Mouse (Mus musculus) 3T3-L1 (cell line): ENCODE measurements around the gene Pnpla6.

Experiments
- DNase-seq: peaks from one replicate; pipeline ENCODE4 v3.0.0-alpha.2; 2015; ENCODE audit warnings: low read depth, low spot score

Pnpla6 gene

GRCm38 (mm10) chr8:3507979-3508754 is 7.0 kb upstream of the Pnpla6 start:
- DNase-seq = no peak

GRCm38 (mm10) chr8:3514681-3515247 is 420 bp upstream of the Pnpla6 start:
- no peak for DNase-seq

GRCm38 (mm10) chr8:3515771-3516417 is 710 bp downstream of the Pnpla6 start:
- DNase-seq = peak; percentile 95

- DNase-seq = peak; percentile 97
These were observed 1.4 kb downstream of the Pnpla6 start for GRCm38 (mm10) chr8:3516450-3517116.

GRCm38 (mm10) chr8:3517117-3517495 is 1.9 kb downstream of the Pnpla6 start:
- peak; percentile 26 for DNase-seq

- no peak for DNase-seq
These were observed 7.0 kb downstream of the Pnpla6 start for GRCm38 (mm10) chr8:3522007-3522697.

GRCm38 (mm10) chr8:3530816-3531215 is 15.6 kb downstream of the Pnpla6 start:
- no peak for DNase-seq

- DNase-seq = no peak
These were observed 16.8 kb downstream of the Pnpla6 start for GRCm38 (mm10) chr8:3531936-3532335.

- peak; percentile 25 for DNase-seq
These were observed 21.1 kb downstream of the Pnpla6 start for GRCm38 (mm10) chr8:3536053-3536841.

- no peak for DNase-seq
These were observed 21.8 kb downstream of the Pnpla6 start for GRCm38 (mm10) chr8:3536940-3537339.

- DNase-seq = no peak
These were observed 22.5 kb downstream of the Pnpla6 start for GRCm38 (mm10) chr8:3537666-3538065.

GRCm38 (mm10) chr8:3539146-3539545 is 24.0 kb downstream of the Pnpla6 start:
- no peak for DNase-seq

GRCm38 (mm10) chr8:3540076-3540475 is 24.9 kb downstream of the Pnpla6 start:
- no peak for DNase-seq

- DNase-seq = no peak
These were observed 31.3 kb downstream of the Pnpla6 start for GRCm38 (mm10) chr8:3546511-3546910.

GRCm38 (mm10) chr8:3552240-3552639 is 37.1 kb downstream of the Pnpla6 start:
- no peak for DNase-seq

- DNase-seq = no peak
These were observed 40.9 kb downstream of the Pnpla6 start for GRCm38 (mm10) chr8:3556114-3556513.

- DNase-seq = no peak
These were observed 52.6 kb downstream of the Pnpla6 start, which contains the start of gene C330021F23Rik for GRCm38 (mm10) chr8:3567641-3568371. C330021F23Rik (plus strand) TSS chr8:3567990.

- DNase-seq = no peak
These were observed 53.2 kb downstream of the Pnpla6 start for GRCm38 (mm10) chr8:3568378-3568777.

GRCm38 (mm10) chr8:3569784-3570183 is 54.6 kb downstream of the Pnpla6 start:
- DNase-seq = no peak

- DNase-seq = no peak
These were observed 59.4 kb downstream of the Pnpla6 start for GRCm38 (mm10) chr8:3574546-3574945.
